Mouse (Mus musculus): ENCODE results near the gene Zfp692. TPM values are rescaled to one million over a fixed set of nuclear protein-coding genes. Genes with fewer than 3 reads are reported as not detected.

Gene Zfp692
- polyA plus RNA-seq, 1 experiment from 2014 or later = 13.7 TPM

DNA sequence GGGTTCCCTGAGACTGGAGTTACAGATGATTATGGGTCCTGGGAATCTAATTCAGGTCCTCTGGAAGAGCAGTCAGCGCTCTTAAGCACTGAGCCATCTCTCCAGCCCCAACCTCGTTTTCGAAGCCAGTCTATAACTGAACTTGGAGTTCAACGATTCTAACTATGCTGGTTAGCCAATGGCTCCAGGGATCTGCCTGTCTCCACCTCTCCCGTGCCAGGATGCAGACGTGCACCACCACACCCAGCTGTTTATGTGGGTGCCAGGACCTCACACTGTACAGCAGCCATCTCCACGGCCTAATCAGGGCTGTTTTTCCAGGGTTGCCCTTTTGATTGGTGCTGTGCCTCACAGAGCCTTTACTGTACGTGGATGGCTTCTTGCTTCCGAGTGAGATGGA is 42.3 kb upstream of the Zfp692 start:
- no peaks in the 10 kb centered on the region for H3K4me1 ChIP-seq (replicated peaks; ENCODE audit: control insufficient read depth, insufficient read depth)
- H3K36me3 ChIP-seq (ENCODE audit: control insufficient read depth, insufficient read depth, low read length) = no peaks in the 10 kb centered on the region
- no peak overlapping the region for H3K4me3 ChIP-seq (ENCODE audit: low read depth, low read length)
- H3K9me3 ChIP-seq (ENCODE audit: control insufficient read depth, low read length) = no peaks in the 10 kb centered on the region
- WGBS = 81% methylated on average over 9 of the region's 9 CpGs
- no peak overlapping the region for H3K27ac ChIP-seq (replicated peaks)
- H3K27me3 ChIP-seq (ENCODE audit: control insufficient read depth, insufficient read depth, low read length) = no peaks in the 10 kb centered on the region
- ATAC-seq (ENCODE audit: low FRiP score, low TSS enrichment) = no peak
- TF ChIP-seq EP300 (optimal IDR thresholded peaks at IDR 0.05) (no peak), CTCF (IDR thresholded peaks at IDR 0.05; ENCODE audit: low read depth) (no peak)
- DNase-seq (ENCODE audit: low spot score) = no peak
- no peak overlapping the region for H3K4me2 ChIP-seq (replicated peaks; ENCODE audit: low read depth)
- H3K9ac ChIP-seq (ENCODE audit: low read length) = no peak overlapping the region

DNA sequence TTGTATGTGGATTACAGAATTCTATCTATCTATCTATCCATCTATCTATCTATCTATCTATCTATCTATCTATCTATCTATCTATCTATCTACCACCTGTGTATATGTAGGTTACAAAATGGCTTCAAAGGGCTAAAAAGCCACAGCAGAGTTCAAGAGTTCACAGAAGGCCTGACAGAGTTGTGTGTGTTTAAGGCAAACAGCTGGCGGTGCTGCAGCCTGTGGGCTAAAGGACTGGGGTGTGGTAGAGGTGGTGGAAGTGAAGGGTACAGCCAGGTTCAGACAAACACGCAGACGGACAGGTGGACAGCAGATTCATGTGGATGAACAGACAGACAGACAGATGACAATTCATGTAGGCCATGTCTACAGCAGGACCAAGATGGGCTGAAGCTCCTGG is 38.6 kb upstream of the Zfp692 start:
- H3K4me3 ChIP-seq (ENCODE audit: low read depth, low read length) = no peak overlapping the region
- no peak overlapping the region for H3K27ac ChIP-seq (replicated peaks)
- H3K36me3 ChIP-seq (ENCODE audit: control insufficient read depth, insufficient read depth, low read length) = no peaks in the 10 kb centered on the region
- no peaks in the 10 kb centered on the region for H3K4me1 ChIP-seq (replicated peaks; ENCODE audit: control insufficient read depth, insufficient read depth)
- no peak overlapping the region for H3K4me2 ChIP-seq (replicated peaks; ENCODE audit: low read depth)
- DNase-seq (ENCODE audit: low spot score) = no peak
- no peak overlapping the region for H3K9ac ChIP-seq (ENCODE audit: low read length)
- peak; percentile 56; the same call in 1 of the 2 replicates for ATAC-seq (ENCODE audit: low FRiP score, low TSS enrichment)
- H3K27me3 ChIP-seq (ENCODE audit: control insufficient read depth, insufficient read depth, low read length) = no peaks in the 10 kb centered on the region
- WGBS = 48% methylated on average over 3 of the region's 3 CpGs
- H3K9me3 ChIP-seq (ENCODE audit: control insufficient read depth, low read length) = no peaks in the 10 kb centered on the region
- TF ChIP-seq EP300 (optimal IDR thresholded peaks at IDR 0.05) (no peak), CTCF (IDR thresholded peaks at IDR 0.05; ENCODE audit: low read depth) (no peak)

DNA sequence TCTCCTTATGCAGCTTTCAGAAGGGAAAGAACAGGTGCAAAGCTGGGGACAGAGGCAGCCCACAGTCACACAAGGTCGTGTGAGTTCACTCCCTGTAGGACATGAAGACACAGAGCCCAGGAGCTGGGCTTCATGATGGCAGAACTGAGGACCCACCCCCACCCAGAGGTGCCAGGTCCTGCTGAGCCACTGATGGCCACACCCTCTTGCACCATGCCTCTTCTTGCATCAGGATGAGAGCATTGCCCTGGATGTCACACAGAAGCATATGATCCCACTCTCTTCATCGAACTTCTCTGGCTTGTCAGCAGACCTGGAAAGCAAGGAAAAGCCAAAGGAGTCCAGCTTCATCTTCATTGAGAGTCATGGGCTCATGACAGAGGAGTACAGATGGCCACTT is 32.3 kb upstream of the Zfp692 start, which contains the start of gene 4930438A08Rik:
TSS of gene 4930438A08Rik (plus strand) at position 228 of the 400 bp plus-strand sequence.
- no peak within 1 kb of the TSS for H3K4me2 ChIP-seq (replicated peaks; ENCODE audit: low read depth)
- no peak for TF ChIP-seq CTCF (IDR thresholded peaks at IDR 0.05; ENCODE audit: low read depth)
- TF ChIP-seq EP300 (optimal IDR thresholded peaks at IDR 0.05) = no peak
- H3K27me3 ChIP-seq (ENCODE audit: control insufficient read depth, insufficient read depth, low read length) = no peaks in the 10 kb centered on the region
- DNase-seq (ENCODE audit: low spot score) (no peak), ATAC-seq (ENCODE audit: low FRiP score, low TSS enrichment) (no peak)
- H3K4me3 ChIP-seq (ENCODE audit: low read depth, low read length) = no peak within 1 kb of the TSS
- 45% methylated on average over 2 of the region's 2 CpGs for WGBS
- H3K9me3 ChIP-seq (ENCODE audit: control insufficient read depth, low read length) = no peaks in the 10 kb centered on the region
- no peaks in the 10 kb centered on the region for H3K36me3 ChIP-seq (ENCODE audit: control insufficient read depth, insufficient read depth, low read length)
- H3K4me1 ChIP-seq (replicated peaks; ENCODE audit: control insufficient read depth, insufficient read depth) = no peaks in the 10 kb centered on the region
- no peak within 1 kb of the TSS for H3K9ac ChIP-seq (ENCODE audit: low read length)
- H3K27ac ChIP-seq (replicated peaks) = no peak within 1 kb of the TSS

DNA sequence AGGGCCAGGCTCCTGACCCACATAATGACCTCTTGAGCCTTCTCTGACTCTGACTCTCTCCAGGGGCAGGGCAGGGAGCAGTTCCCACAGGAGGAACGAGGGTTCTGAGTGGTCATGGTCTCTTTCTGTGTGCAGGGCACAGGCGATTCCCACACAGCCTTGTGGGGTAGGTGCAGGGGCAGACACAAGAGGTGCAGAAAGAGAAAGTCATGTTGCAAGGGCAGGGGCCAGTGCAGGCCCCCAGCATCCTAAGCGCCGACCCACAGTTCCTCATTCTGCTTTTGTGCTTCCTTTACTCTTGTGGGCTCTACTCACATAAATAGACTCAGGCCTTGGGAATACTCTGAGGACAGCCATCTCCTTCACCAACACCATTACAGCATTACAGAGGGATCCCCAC is 31.1 kb upstream of the Zfp692 start:
- H3K4me3 ChIP-seq (ENCODE audit: low read depth, low read length) = no peak overlapping the region
- TF ChIP-seq CTCF (IDR thresholded peaks at IDR 0.05; ENCODE audit: low read depth) = no peak
- no peak for TF ChIP-seq EP300 (optimal IDR thresholded peaks at IDR 0.05)
- H3K27ac ChIP-seq (replicated peaks) = no peak overlapping the region
- H3K4me1 ChIP-seq (replicated peaks; ENCODE audit: control insufficient read depth, insufficient read depth) = no peaks in the 10 kb centered on the region
- no peak overlapping the region for H3K4me2 ChIP-seq (replicated peaks; ENCODE audit: low read depth)
- H3K9ac ChIP-seq (ENCODE audit: low read length) = no peak overlapping the region
- H3K27me3 ChIP-seq (ENCODE audit: control insufficient read depth, insufficient read depth, low read length) = no peaks in the 10 kb centered on the region
- H3K9me3 ChIP-seq (ENCODE audit: control insufficient read depth, low read length) = no peaks in the 10 kb centered on the region
- ATAC-seq (ENCODE audit: low FRiP score, low TSS enrichment) = no peak
- WGBS = 75% methylated on average over 4 of the region's 4 CpGs
- H3K36me3 ChIP-seq (ENCODE audit: control insufficient read depth, insufficient read depth, low read length) = no peaks in the 10 kb centered on the region
- DNase-seq (ENCODE audit: low spot score) = no peak

DNA sequence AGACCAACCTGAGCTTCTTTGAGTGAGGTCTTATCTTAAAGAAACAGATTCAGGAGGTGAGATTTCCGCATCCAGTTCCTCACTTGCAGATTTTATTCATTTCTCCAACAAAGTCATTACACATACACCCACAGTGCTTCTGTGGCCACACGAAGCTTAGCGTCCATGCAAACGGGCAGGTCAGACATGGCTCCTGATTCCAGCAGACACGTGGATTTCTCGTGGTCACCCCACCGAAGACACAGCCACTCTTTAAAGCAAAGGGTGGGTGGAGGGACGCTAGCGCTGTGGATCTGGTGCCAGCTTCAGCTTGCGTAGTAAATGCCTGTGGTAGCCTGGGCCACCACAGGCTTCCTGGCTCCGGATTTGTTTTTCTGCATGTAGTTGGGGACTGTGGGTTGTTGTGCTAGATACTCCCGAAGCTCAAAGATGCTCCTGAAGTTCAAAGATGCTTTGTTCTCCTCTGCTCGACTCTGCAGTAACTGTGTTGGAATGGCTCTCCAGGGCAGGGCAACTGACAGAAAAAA is 24.8 kb upstream of the Zfp692 start:
- 82% methylated on average over 13 of the region's 13 CpGs for WGBS
- no peak overlapping the region for H3K9ac ChIP-seq (ENCODE audit: low read length)
- TF ChIP-seq CTCF (IDR thresholded peaks at IDR 0.05; ENCODE audit: low read depth) (no peak), EP300 (optimal IDR thresholded peaks at IDR 0.05) (no peak)
- no peak overlapping the region for H3K4me2 ChIP-seq (replicated peaks; ENCODE audit: low read depth)
- no peak overlapping the region for H3K4me3 ChIP-seq (ENCODE audit: low read depth, low read length)
- no peaks in the 10 kb centered on the region for H3K4me1 ChIP-seq (replicated peaks; ENCODE audit: control insufficient read depth, insufficient read depth)
- no peak overlapping the region for H3K27ac ChIP-seq (replicated peaks)
- no peaks in the 10 kb centered on the region for H3K36me3 ChIP-seq (ENCODE audit: control insufficient read depth, insufficient read depth, low read length)
- DNase-seq (ENCODE audit: low spot score) (no peak), ATAC-seq (ENCODE audit: low FRiP score, low TSS enrichment) (no peak)
- no peaks in the 10 kb centered on the region for H3K9me3 ChIP-seq (ENCODE audit: control insufficient read depth, low read length)
- H3K27me3 ChIP-seq (ENCODE audit: control insufficient read depth, insufficient read depth, low read length) = no peaks in the 10 kb centered on the region

DNA sequence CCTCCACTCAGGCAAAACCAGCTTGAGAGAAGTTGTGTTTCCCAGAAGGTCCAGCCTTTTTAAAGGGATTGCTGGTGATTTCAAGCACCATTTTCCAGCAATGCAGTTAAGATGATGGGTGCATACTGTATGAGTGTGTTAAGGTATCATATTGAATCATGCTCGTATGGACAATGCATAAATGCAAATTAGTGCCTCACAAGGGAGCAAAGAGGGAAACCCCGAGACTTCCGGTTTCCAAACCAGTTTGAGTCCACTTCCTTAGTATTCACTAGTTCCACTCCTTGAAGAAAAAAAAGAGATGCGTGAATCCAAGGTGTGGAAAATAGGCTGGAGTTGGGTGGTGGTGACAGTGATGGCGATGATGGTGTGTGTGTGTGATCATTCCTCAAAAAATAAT is 24.4 kb upstream of the Zfp692 start:
- H3K27me3 ChIP-seq (ENCODE audit: control insufficient read depth, insufficient read depth, low read length) = no peaks in the 10 kb centered on the region
- no peak for TF ChIP-seq CTCF (IDR thresholded peaks at IDR 0.05; ENCODE audit: low read depth)
- no peak for TF ChIP-seq EP300 (optimal IDR thresholded peaks at IDR 0.05)
- no peak for ATAC-seq (ENCODE audit: low FRiP score, low TSS enrichment)
- H3K27ac ChIP-seq (replicated peaks) = no peak overlapping the region
- H3K4me2 ChIP-seq (replicated peaks; ENCODE audit: low read depth) = no peak overlapping the region
- WGBS = 75% methylated on average over 5 of the region's 5 CpGs
- H3K9me3 ChIP-seq (ENCODE audit: control insufficient read depth, low read length) = no peaks in the 10 kb centered on the region
- H3K4me3 ChIP-seq (ENCODE audit: low read depth, low read length) = no peak overlapping the region
- no peak for DNase-seq (ENCODE audit: low spot score)
- H3K4me1 ChIP-seq (replicated peaks; ENCODE audit: control insufficient read depth, insufficient read depth) = no peaks in the 10 kb centered on the region
- H3K9ac ChIP-seq (ENCODE audit: low read length) = no peak overlapping the region
- no peaks in the 10 kb centered on the region for H3K36me3 ChIP-seq (ENCODE audit: control insufficient read depth, insufficient read depth, low read length)
